Mouse (Mus musculus): ENCODE measurements around the gene Slc38a3.

Gene Slc38a3

GRCm38 (mm10) chr9:107666751-107667205 is 2.6 kb downstream of the Slc38a3 start:
- DNase-seq (ENCODE audit: low spot score) = no peak

- DNase-seq (ENCODE audit: low spot score) = no peak
Observed at GRCm38 (mm10) chr9:107665308-107665707, 4.0 kb downstream of the Slc38a3 start.

GRCm38 (mm10) chr9:107663525-107663924 is 5.8 kb downstream of the Slc38a3 start:
- no peak for DNase-seq (ENCODE audit: low spot score)

GRCm38 (mm10) chr9:107662342-107662741 is 7.0 kb downstream of the Slc38a3 start:
- DNase-seq (ENCODE audit: low spot score) = no peak

- no peak for DNase-seq (ENCODE audit: low spot score)
Observed at GRCm38 (mm10) chr9:107660777-107661176, 8.6 kb downstream of the Slc38a3 start.

GRCm38 (mm10) chr9:107659961-107660360 is 9.4 kb downstream of the Slc38a3 start:
- no peak for DNase-seq (ENCODE audit: low spot score)

GRCm38 (mm10) chr9:107659551-107659950 is 9.8 kb downstream of the Slc38a3 start:
- DNase-seq (ENCODE audit: low spot score) = no peak

- DNase-seq (ENCODE audit: low spot score) = no peak
Observed at GRCm38 (mm10) chr9:107658096-107658495, 11.2 kb downstream of the Slc38a3 start.

- no peak for DNase-seq (ENCODE audit: low spot score)
Observed at GRCm38 (mm10) chr9:107657144-107657543, 12.2 kb downstream of the Slc38a3 start.

- no peak for DNase-seq (ENCODE audit: low spot score)
Observed at GRCm38 (mm10) chr9:107654585-107654984, 14.7 kb downstream of the Slc38a3 start.

- no peak for DNase-seq (ENCODE audit: low spot score)
Observed at GRCm38 (mm10) chr9:107653474-107653873, 15.9 kb downstream of the Slc38a3 start.

GRCm38 (mm10) chr9:107650708-107651481 is 18.4 kb downstream of the Slc38a3 start:
- DNase-seq (ENCODE audit: low spot score) = no peak

- no peak for DNase-seq (ENCODE audit: low spot score)
Observed at GRCm38 (mm10) chr9:107650225-107650624, 19.1 kb downstream of the Slc38a3 start.

- no peak for DNase-seq (ENCODE audit: low spot score)
Observed at GRCm38 (mm10) chr9:107648767-107649166, 20.6 kb downstream of the Slc38a3 start.

GRCm38 (mm10) chr9:107646975-107647374 is 22.4 kb downstream of the Slc38a3 start:
- DNase-seq (ENCODE audit: low spot score) = no peak

- DNase-seq (ENCODE audit: low spot score) = no peak
Observed at GRCm38 (mm10) chr9:107645577-107645976, 23.8 kb downstream of the Slc38a3 start.

- no peak for DNase-seq (ENCODE audit: low spot score)
Observed at GRCm38 (mm10) chr9:107645153-107645510, 24.2 kb downstream of the Slc38a3 start.

- peak; percentile 80 for DNase-seq (ENCODE audit: low spot score)
Observed at GRCm38 (mm10) chr9:107644495-107645152, 24.7 kb downstream of the Slc38a3 start.

GRCm38 (mm10) chr9:107643544-107644214 is 25.7 kb downstream of the Slc38a3 start:
- DNase-seq (ENCODE audit: low spot score) = no peak

GRCm38 (mm10) chr9:107641666-107642065 is 27.7 kb downstream of the Slc38a3 start:
- DNase-seq (ENCODE audit: low spot score) = no peak

GRCm38 (mm10) chr9:107640257-107640772 is 29.0 kb downstream of the Slc38a3 start:
- no peak for DNase-seq (ENCODE audit: low spot score)

- DNase-seq (ENCODE audit: low spot score) = no peak
Observed at GRCm38 (mm10) chr9:107637070-107637469, 32.3 kb downstream of the Slc38a3 start.
